Mouse (Mus musculus): ENCODE data around the gene Actn1. TPM values are rescaled to one million over a fixed set of nuclear protein-coding genes. Genes with fewer than 3 reads are reported as not detected.

The Actn1 gene
- polyA plus RNA-seq, 1 experiment from 2014 or later: 8.9 TPM

- WGBS: 83% methylated on average over 8 of the region's 8 CpGs
- Histone ChIP-seq H3K9ac (replicated peaks) (no peak overlapping the region), H3K27ac (replicated peaks) (no peak overlapping the region), H3K36me3 (no peaks in the 10 kb centered on the region), H3K4me3 (no peak overlapping the region), H3K4me1 (peaks cover 10% of the 10 kb centered on the region), H3K4me2 (replicated peaks) (no peak overlapping the region), H3K9me3 (no peaks in the 10 kb centered on the region), H3K27me3 (no peaks in the 10 kb centered on the region)
- ATAC-seq (replicated peaks): no peak
These were observed 119.2 kb downstream of the Actn1 start for GRCm38 (mm10) chr12:80141011-80141410.

- WGBS: 84% methylated on average over 1 of the region's 1 CpGs
- no peak overlapping the region for H3K4me3 ChIP-seq
- H3K4me2 ChIP-seq (replicated peaks): no peak overlapping the region
- no peak overlapping the region for H3K9ac ChIP-seq (replicated peaks)
- H3K27me3 ChIP-seq: no peaks in the 10 kb centered on the region
- H3K36me3 ChIP-seq: no peaks in the 10 kb centered on the region
- H3K9me3 ChIP-seq: no peaks in the 10 kb centered on the region
- H3K4me1 ChIP-seq: 0 out of 2 replicates have a peak, but pooled peaks cover 5% of the 10 kb centered on the region
- no peak overlapping the region for H3K27ac ChIP-seq (replicated peaks)
- ATAC-seq (replicated peaks): no peak
These were observed 122.4 kb downstream of the Actn1 start for GRCm38 (mm10) chr12:80137744-80138143.

GRCm38 (mm10) chr12:80137246-80137645, 122.9 kb downstream of the Actn1 start:
- no peak overlapping the region for H3K4me2 ChIP-seq (replicated peaks)
- no peak for ATAC-seq (replicated peaks)
- H3K4me1 ChIP-seq: peaks cover 6% of the 10 kb centered on the region
- no peaks in the 10 kb centered on the region for H3K27me3 ChIP-seq
- H3K27ac ChIP-seq (replicated peaks): no peak overlapping the region
- no peaks in the 10 kb centered on the region for H3K36me3 ChIP-seq
- H3K9ac ChIP-seq (replicated peaks): no peak overlapping the region
- no peak overlapping the region for H3K4me3 ChIP-seq
- 72% methylated on average over 6 of the region's 6 CpGs for WGBS
- H3K9me3 ChIP-seq: no peaks in the 10 kb centered on the region

GRCm38 (mm10) chr12:80136264-80136930, 123.8 kb downstream of the Actn1 start:
- Histone ChIP-seq H3K9me3 (no peaks in the 10 kb centered on the region), H3K4me3 (no peak overlapping the region), H3K27me3 (no peaks in the 10 kb centered on the region), H3K27ac (replicated peaks) (no peak overlapping the region), H3K36me3 (no peaks in the 10 kb centered on the region), H3K9ac (replicated peaks) (no peak overlapping the region), H3K4me2 (replicated peaks) (no peak overlapping the region), H3K4me1 (peaks cover 15% of the 10 kb centered on the region)
- ATAC-seq (replicated peaks): no peak
- WGBS: 89% methylated on average over 12 of the region's 12 CpGs

GRCm38 (mm10) chr12:80135173-80135572, 125.0 kb downstream of the Actn1 start:
- Histone ChIP-seq H3K4me1 (peaks cover 25% of the 10 kb centered on the region), H3K9me3 (no peaks in the 10 kb centered on the region), H3K36me3 (no peaks in the 10 kb centered on the region), H3K27ac (replicated peaks) (no peak overlapping the region), H3K27me3 (no peaks in the 10 kb centered on the region), H3K4me2 (replicated peaks) (no peak overlapping the region), H3K9ac (replicated peaks) (no peak overlapping the region), H3K4me3 (no peak overlapping the region)
- WGBS: 91% methylated on average over 8 of the region's 8 CpGs
- ATAC-seq (replicated peaks): no peak

GRCm38 (mm10) chr12:80133011-80133545, 127.1 kb downstream of the Actn1 start:
- H3K27ac ChIP-seq (replicated peaks): no peak overlapping the region
- no peaks in the 10 kb centered on the region for H3K9me3 ChIP-seq
- peaks cover 25% of the 10 kb centered on the region for H3K4me1 ChIP-seq
- WGBS: 39% methylated on average over 9 of the region's 9 CpGs
- H3K4me2 ChIP-seq (replicated peaks): peak overlapping the region; percentile 89; the same call in 1 of the 2 replicates
- peak overlapping the region; percentile 70 for H3K4me3 ChIP-seq
- no peaks in the 10 kb centered on the region for H3K27me3 ChIP-seq
- ATAC-seq (replicated peaks): peak; percentile 48
- no peaks in the 10 kb centered on the region for H3K36me3 ChIP-seq
- peak overlapping the region; percentile 81; the same call in 1 of the 2 replicates for H3K9ac ChIP-seq (replicated peaks)

- Histone ChIP-seq H3K27me3 (no peaks in the 10 kb centered on the region), H3K4me1 (peaks cover 25% of the 10 kb centered on the region), H3K4me3 (peak overlapping the region; percentile 70), H3K9ac (replicated peaks) (peak overlapping the region; percentile 81), H3K4me2 (replicated peaks) (peak overlapping the region; percentile 89), H3K36me3 (no peaks in the 10 kb centered on the region), H3K27ac (replicated peaks) (peak overlapping the region; percentile 91), H3K9me3 (no peaks in the 10 kb centered on the region)
- ATAC-seq (replicated peaks): peak; percentile 88
- WGBS: under 1% methylated on average over 66 of the region's 66 CpGs
These were observed 127.7 kb downstream of the Actn1 start for GRCm38 (mm10) chr12:80132250-80133003.

GRCm38 (mm10) chr12:80131359-80132249, 128.6 kb downstream of the Actn1 start:
- H3K9ac ChIP-seq (replicated peaks): peak overlapping the region; percentile 81
- 50% methylated on average over 17 of the region's 17 CpGs for WGBS
- peak overlapping the region; percentile 89 for H3K4me2 ChIP-seq (replicated peaks)
- peak overlapping the region; percentile 91 for H3K27ac ChIP-seq (replicated peaks)
- peaks cover 25% of the 10 kb centered on the region for H3K4me1 ChIP-seq
- H3K36me3 ChIP-seq: no peaks in the 10 kb centered on the region
- H3K4me3 ChIP-seq: peak overlapping the region; percentile 70
- no peaks in the 10 kb centered on the region for H3K27me3 ChIP-seq
- H3K9me3 ChIP-seq: no peaks in the 10 kb centered on the region
- ATAC-seq (replicated peaks): no peak

- Histone ChIP-seq H3K4me1 (peaks cover 25% of the 10 kb centered on the region), H3K27me3 (no peaks in the 10 kb centered on the region), H3K4me2 (replicated peaks) (peak overlapping the region; percentile 11; the same call in 1 of the 2 replicates), H3K9me3 (no peaks in the 10 kb centered on the region), H3K4me3 (no peak overlapping the region), H3K36me3 (no peaks in the 10 kb centered on the region), H3K27ac (replicated peaks) (peak overlapping the region; percentile 91), H3K9ac (replicated peaks) (0 out of 2 replicates have a peak overlapping the region, but pooled peaks have one; percentile 25)
- ATAC-seq (replicated peaks): peak; percentile 53
- WGBS: 5% methylated on average over 5 of the region's 6 CpGs
These were observed 129.4 kb downstream of the Actn1 start for GRCm38 (mm10) chr12:80130558-80131358.

GRCm38 (mm10) chr12:80129531-80129930, 130.6 kb downstream of the Actn1 start:
- no peaks in the 10 kb centered on the region for H3K36me3 ChIP-seq

GRCm38 (mm10) chr12:80127191-80127762, 132.9 kb downstream of the Actn1 start:
- Histone ChIP-seq H3K4me3 (no peak overlapping the region), H3K9me3 (no peaks in the 10 kb centered on the region), H3K27me3 (no peaks in the 10 kb centered on the region), H3K27ac (replicated peaks) (no peak overlapping the region), H3K4me2 (replicated peaks) (no peak overlapping the region), H3K36me3 (no peaks in the 10 kb centered on the region), H3K4me1 (peaks cover 32% of the 10 kb centered on the region), H3K9ac (replicated peaks) (no peak overlapping the region)
- WGBS: 85% methylated on average over 5 of the region's 5 CpGs
- no peak for ATAC-seq (replicated peaks)

More at GRCm38 (mm10) chr12:80129531-80129930, 130.6 kb downstream of the Actn1 start:
- H3K4me2 ChIP-seq (replicated peaks): no peak overlapping the region
- H3K4me1 ChIP-seq: peaks cover 25% of the 10 kb centered on the region
- H3K9ac ChIP-seq (replicated peaks): no peak overlapping the region
- 96% methylated on average over 8 of the region's 8 CpGs for WGBS
- H3K9me3 ChIP-seq: no peaks in the 10 kb centered on the region
- H3K27me3 ChIP-seq: no peaks in the 10 kb centered on the region
- no peak for ATAC-seq (replicated peaks)
- H3K4me3 ChIP-seq: no peak overlapping the region
- no peak overlapping the region for H3K27ac ChIP-seq (replicated peaks)

All from forebrain, embryonic 15.5 days (tissue).